Mouse (Mus musculus) ES-Bruce4 (cell line): Measurements from ENCODE around the gene Pdxp.

Source experiments
- CTCF ChIP-seq: IDR thresholded peaks from one replicate; pipeline ENCODE4 v1.8.1; 2011; ENCODE audit warnings: low read depth, low read length
- POLR2A ChIP-seq: IDR thresholded peaks from one replicate; pipeline ENCODE4 v1.8.1; 2011; ENCODE audit warnings: low read length; ENCODE audit not compliant: insufficient read depth

GRCm38 (mm10) chr15:78931577-78931976, 17.9 kb downstream of the Pdxp start:
- TF ChIP-seq POLR2A (no peak), CTCF (peak; percentile 73)
